Mouse (Mus musculus) inflammation-experienced regulatory T-cells, adult 6 months (primary cell): ENCODE data around the gene Epha2. TPM values are rescaled to one million over a fixed set of nuclear protein-coding genes. Genes with fewer than 3 reads are reported as not detected.

Experiments
- ATAC-seq: one replicate; pipeline ENCODE4 v1.8.0; 2017
- polyA plus RNA-seq, 3 experiments: library from polyadenylated mRNA; unstranded; fragments of 100-300 nt; shearing (Covaris generic); gene quantifications; one replicate each; pipeline ENCODE4 v1.2.1; 2017

Gene Epha2
- not detected for polyA plus RNA-seq

GRCm38 (mm10) chr4:141301116-141301553 is at the start of gene Epha2:
Gene Epha2, plus strand, starts transcription at chr4:141301240.
- no peak for ATAC-seq

DNA sequence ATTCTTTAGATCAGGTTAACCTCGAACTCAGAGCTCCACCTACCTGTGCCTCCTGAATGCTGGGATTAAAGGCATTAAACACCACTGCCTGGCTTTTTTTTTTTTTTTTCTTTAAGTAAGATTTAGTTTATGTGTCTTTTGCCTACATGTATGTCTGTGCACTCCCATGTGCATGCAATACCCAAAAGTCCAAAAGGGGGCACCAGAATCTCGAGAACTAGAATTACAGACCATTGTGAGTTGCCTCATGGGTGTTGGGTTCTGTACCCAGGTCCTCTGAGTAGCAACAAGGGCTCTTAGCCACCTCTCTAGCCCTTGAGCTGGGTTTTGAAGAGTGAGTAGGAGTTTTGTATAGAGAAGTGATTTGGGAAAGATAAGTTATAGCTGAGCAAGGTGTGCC is 48.4 kb upstream of the Epha2 start:
- ATAC-seq = no peak

DNA sequence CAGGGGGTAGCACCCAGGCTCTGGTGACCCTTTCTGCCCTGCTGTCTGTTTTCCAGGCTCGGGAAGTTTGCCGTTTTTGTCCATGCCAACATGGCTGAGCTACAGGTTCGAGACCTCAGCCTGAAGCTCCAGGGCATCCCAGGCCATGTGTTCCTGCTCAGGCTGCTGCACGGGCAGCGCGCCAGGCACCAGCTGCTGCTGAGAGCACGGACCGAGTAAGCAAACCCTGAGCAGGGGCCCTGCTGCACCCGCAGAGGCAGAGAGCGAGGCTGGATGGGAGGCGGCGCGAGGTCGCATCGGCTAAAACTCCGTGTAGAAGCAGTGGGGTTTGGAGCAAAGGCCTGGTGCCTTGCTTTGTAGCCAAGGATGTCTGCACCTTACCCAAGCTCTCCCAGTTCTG is 46.8 kb upstream of the Epha2 start:
- ATAC-seq = no peak

DNA sequence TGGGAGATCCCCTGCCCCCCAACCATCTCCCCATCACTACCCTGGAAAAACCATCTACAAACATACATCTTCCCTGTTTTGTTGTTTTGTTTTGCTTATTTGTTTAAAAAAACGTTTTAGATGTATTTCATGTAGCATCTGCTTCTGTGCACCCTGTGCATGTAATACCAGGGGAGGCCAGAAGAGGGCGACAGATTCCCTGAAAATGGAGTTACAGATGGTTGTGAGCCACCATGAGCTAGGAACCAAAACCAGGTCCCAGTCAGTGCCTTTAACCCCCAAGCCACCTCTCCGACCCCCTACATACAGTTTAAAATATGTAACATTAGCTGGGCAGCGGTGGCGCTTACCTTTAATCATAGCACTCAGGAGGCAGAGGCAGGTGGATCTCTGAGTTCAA is 43.6 kb upstream of the Epha2 start:
- no peak for ATAC-seq

DNA sequence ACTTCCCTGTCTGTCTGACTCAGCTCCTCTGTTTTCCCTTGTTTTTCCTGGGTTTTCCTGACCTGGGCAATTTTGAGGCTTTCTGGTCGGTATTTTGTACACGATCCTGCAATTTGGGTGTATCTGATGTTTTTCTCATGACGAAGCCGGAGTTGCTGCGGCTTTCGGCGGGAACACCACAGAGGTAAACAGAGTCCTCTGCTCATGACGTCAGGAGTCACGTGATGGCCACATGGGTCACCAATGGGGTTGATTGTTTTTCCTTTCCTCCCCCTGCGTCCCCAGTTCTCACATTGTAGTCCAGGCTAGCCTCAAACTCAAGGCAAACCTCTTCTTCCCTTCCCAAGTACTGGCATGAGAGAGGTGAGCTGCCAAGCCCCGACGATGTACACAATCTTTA is 41.6 kb upstream of the Epha2 start:
- no peak for ATAC-seq

DNA sequence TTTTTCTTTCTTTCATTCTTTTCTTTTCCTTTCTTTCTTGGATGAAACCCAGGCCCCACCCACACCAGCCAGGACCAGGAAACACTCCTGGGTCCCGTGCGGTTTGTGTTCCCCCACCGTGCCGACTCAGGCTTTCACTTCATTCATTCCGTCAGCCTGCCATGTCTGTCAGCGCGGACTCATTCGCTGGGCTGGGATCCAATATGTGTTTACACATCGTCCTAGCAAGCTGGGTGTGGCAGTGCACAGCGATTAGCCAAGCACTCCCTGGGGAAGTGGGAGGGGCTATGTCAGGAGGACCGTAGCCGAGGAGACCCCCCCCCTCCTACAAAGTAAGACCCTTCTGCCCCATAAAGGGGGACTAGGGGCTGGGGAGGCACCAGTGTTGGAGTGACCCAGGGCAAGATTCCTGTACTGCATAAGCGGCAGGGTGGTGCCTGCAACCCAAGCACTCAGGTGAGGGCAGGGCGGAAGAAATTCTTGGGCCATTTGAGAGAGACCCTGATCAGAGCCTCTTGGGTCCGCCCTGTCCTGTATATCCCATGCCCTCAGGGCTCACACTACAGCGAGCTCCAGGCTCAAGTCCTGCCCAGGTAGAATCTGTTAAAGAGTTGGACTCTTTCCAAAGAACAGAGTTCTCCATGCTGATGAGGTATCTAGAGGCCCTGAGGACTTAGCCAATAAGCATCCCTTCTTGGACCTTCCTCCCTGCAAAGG is 40.9 kb upstream of the Epha2 start:
- no peak for ATAC-seq

- ATAC-seq = no peak
These were observed 38.0 kb upstream of the Epha2 start for GRCm38 (mm10) chr4:141262906-141263637.

GRCm38 (mm10) chr4:141265979-141266637 is 34.9 kb upstream of the Epha2 start:
- no peak for ATAC-seq

- no peak for ATAC-seq
These were observed 33.8 kb upstream of the Epha2 start for GRCm38 (mm10) chr4:141267250-141267649.

DNA sequence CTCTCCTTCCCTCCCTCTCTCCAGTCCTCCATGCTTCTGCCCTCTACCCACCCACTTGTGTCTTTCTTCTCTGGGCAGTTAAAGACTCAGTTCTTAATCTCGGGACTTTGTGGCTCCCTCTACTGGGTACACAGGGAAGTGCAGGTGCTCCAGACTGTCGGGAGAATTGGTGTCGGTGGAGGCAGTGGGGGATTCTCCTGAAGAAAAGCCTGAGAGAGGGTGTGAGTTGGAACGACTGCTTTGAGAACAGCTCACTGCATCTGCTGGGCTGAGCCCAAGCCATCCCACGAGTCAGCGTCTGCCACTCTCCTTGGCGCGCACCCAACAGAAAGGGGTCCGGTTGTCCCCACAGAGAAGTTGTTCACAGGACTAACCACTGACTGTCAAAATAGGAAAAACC is 33.2 kb upstream of the Epha2 start:
- ATAC-seq = no peak

DNA sequence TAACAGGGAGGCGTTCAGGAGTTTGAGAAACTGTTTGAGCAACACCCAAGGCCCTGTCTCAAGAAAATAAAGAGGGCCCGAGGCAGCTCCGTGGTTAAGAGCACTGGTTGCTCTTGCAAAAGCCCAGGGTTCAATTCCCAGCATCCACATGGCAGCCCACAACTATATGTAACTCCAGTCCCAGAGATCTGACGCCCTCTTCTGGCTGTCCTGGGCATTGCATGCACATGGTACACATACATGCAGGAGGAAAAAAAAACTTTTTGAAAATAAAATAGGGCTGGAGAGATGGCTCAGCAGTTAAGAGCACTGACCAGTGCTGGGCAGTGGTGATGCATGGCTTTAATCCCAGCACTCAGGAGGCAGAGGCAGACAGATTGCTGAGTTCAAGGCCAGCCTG is 32.7 kb upstream of the Epha2 start:
- no peak for ATAC-seq

GRCm38 (mm10) chr4:141269080-141269479 is 32.0 kb upstream of the Epha2 start:
- ATAC-seq = no peak

- no peak for ATAC-seq
These were observed 30.7 kb upstream of the Epha2 start for GRCm38 (mm10) chr4:141270201-141270940.

GRCm38 (mm10) chr4:141271228-141271627 is 29.8 kb upstream of the Epha2 start:
- no peak for ATAC-seq

- ATAC-seq = no peak
These were observed 29.3 kb upstream of the Epha2 start for GRCm38 (mm10) chr4:141271721-141272120.

- ATAC-seq = peak; percentile 60
These were observed 28.2 kb upstream of the Epha2 start for GRCm38 (mm10) chr4:141272878-141273277.

DNA sequence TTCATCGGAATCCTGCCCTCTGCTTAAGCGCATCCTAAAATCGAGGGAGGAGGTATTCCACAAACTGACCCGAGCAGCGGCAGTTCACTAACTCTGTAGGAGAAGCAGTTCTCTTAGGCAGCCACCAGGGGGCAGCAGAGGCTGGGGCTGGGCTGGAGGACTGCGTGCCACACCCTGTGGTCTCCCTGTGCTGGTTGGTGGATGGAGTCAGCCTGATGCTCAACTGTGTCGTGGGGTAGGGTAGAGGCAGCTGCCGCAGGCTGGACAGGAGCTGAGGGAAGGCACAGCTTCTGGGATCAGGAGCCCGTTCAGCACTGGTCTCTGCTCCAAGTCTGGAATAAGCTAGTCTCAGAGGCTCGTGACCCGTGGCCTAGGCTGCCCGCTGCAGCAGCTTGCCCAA is 27.7 kb upstream of the Epha2 start:
- peak; percentile 85 for ATAC-seq

GRCm38 (mm10) chr4:141274485-141275341 is 26.3 kb upstream of the Epha2 start:
- ATAC-seq = no peak

- no peak for ATAC-seq
These were observed 23.9 kb upstream of the Epha2 start for GRCm38 (mm10) chr4:141277157-141277556.

- ATAC-seq = no peak
These were observed 22.9 kb upstream of the Epha2 start for GRCm38 (mm10) chr4:141278154-141278553.

- ATAC-seq = no peak
These were observed 21.7 kb upstream of the Epha2 start for GRCm38 (mm10) chr4:141279327-141279726.

DNA sequence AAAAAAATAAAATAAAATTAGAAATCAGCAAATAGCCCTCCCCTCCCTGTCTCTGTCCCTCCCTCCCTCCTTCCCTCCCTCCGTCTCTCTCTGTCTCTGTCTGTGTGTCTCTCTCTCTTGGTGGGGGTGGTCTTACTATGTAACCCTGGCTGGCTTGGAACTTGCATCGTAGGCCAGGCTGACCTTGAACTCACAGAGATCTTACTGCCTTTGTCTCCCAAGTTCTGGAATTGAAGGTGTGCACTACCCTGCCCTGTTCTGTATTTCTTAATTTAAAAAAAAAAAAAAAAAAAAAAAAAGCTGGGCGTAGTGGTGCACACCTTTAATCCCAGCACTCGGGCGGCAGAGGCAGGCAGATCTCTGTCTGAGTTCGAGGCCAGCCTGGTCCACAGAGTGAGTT is 21.3 kb upstream of the Epha2 start:
- ATAC-seq = no peak
